Mouse (Mus musculus) gastrocnemius, adult 18-20 months (tissue): ENCODE results near the gene F3. TPM values are rescaled to one million over a fixed set of nuclear protein-coding genes. Genes with fewer than 3 reads are reported as not detected.

Experiments
- DNase-seq: peaks from one replicate; pipeline ENCODE4 v3.0.0; 2021; ENCODE audit warnings: low spot score
- total RNA-seq, 2 experiments: library from RNA; stranded (reverse); gene quantifications; 2 replicates each; pipeline ENCODE4 v1.2.3; 2021

The F3 gene
- total RNA-seq, 2 experiments from 2014 or later = 3.3 to 7.9 TPM

- DNase-seq = no peak
Observed at GRCm38 (mm10) chr3:121706087-121706486, 17.2 kb upstream of the F3 start.

GRCm38 (mm10) chr3:121707106-121707505, 16.2 kb upstream of the F3 start:
- no peak for DNase-seq

DNA sequence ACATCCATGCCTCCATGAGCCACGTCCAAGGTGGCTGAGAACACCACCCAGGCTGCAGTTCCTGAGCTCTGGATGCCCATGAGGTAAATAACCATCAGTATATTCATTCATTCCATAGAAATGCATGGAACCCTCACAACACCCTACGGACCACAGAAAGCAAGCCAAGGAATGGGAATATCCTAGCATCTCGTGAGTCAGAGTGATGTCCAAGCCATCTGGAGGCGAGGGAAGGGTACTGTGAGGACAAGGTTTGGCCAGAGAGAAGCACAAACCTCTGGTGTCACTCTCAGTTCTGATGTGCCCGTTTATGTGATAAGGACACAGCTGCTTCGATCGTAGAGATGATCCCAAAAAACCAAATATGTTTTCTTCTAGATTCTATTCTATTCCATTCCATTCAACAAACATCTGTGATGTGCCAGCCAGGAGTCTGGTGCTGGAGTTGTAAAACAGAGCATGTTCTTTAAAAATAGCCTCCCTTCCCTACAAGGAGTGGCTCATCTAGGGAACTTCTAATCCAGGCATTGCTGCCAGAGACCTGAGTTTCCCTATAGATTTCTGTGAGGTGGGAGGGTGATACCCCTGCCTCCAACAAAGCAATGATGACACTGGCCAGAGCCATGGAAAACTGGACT, 12.3 kb upstream of the F3 start:
- DNase-seq = no peak

DNA sequence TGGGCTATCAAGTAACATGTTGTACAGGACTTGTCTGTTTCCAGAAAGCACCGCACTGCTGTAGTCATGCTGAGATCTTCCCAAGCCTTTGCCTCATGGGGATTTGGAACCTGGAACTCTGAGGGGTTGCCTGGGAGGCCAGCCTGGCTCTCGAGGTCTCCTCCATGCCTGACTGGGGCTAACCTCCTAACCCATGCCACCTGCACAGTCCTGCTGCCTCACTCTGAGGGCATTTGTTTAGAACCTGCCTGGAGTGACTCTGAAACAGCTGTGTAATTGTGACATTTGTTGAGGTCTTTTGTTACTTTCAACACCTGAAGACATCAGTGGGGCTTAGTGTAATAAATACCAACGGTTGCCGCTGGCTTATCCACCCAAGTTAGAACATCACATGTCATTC, 11.1 kb upstream of the F3 start:
- DNase-seq = no peak

DNA sequence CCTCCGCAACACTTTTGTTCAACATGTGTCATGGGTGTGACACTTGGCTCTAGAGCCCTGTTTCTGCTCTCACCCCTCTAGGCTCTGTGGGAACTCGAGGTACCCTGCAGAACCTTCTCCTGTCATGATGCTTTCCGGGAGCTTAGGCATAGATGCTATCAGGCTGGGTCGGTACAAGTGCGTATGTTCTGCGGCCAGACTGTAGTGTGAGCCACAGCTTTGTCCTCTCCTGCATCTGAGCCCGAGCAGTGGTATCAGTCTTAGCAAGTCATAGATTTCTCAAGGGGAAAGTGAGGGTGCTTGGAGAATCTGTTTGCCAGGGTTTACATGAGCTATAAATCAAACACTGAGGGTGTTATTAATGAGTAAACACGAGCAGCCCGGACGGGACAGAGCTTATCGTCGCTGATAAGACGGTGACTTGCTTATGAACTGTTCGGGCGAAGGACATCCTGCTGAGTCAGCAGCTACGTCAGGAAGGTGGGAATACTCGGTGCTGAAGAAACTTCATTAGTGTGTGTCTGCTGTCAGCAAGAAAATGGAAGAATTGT, 10.1 kb upstream of the F3 start:
- DNase-seq = no peak

- DNase-seq = no peak
Observed at GRCm38 (mm10) chr3:121713816-121714215, 9.5 kb upstream of the F3 start.

DNA sequence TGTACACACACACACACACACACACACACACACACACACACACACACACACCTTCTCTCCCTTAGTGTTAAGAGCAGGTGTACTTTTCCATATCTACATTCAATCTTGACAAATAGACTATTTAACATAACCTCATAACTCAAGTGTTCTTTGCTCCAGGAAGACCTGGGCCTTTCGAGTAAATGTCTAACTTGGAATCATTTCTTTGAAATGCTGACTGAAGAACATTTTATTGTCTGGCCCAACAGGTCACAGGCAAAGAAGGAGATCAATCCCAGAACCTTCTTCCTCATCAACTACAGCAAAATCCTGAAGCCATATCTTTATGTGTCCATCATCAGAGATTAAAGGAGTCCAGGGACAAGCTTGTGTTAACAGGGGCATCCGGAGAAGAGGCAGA, 8.9 kb upstream of the F3 start:
- DNase-seq = no peak

- DNase-seq = no peak
Observed at GRCm38 (mm10) chr3:121715336-121715735, 8.0 kb upstream of the F3 start.

DNA sequence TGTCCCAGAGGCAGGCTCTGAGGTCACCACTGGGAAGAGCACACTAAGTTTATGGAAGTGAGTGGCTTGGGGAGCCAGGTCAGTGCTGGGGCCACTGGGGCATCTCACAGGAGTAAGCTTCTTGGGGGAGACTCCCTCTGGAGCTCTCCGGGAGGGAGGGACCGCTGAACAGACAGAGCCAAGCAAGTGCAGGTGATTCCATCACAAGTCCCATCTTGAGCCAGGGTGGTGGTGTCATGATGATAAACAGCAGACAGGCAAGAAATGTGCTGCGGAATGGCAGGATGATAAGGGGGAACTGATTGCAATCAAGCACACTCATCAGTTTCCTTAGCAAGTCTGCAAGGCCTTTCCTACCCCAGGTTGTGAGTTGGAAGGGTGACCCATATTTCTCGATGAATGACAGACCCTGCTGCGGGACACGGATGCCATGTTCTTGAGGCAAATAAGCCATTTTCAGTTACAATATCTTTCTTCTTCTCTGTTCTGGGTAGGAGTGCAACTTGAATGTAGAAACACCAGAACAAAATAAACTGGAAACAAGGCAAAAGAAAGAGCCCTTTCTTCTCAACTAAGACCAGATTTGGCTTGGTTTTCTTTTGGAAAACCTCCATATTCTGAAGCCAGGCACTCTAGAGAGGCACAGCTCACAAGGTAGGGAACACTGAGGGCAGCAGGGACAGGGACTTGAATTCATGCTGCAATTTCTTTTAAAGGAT, 7.4 kb upstream of the F3 start:
- no peak for DNase-seq

GRCm38 (mm10) chr3:121716480-121716879, 6.9 kb upstream of the F3 start:
- no peak for DNase-seq

GRCm38 (mm10) chr3:121718679-121719078, 4.7 kb upstream of the F3 start:
- DNase-seq = no peak

GRCm38 (mm10) chr3:121719701-121720100, 3.6 kb upstream of the F3 start:
- no peak for DNase-seq

DNA sequence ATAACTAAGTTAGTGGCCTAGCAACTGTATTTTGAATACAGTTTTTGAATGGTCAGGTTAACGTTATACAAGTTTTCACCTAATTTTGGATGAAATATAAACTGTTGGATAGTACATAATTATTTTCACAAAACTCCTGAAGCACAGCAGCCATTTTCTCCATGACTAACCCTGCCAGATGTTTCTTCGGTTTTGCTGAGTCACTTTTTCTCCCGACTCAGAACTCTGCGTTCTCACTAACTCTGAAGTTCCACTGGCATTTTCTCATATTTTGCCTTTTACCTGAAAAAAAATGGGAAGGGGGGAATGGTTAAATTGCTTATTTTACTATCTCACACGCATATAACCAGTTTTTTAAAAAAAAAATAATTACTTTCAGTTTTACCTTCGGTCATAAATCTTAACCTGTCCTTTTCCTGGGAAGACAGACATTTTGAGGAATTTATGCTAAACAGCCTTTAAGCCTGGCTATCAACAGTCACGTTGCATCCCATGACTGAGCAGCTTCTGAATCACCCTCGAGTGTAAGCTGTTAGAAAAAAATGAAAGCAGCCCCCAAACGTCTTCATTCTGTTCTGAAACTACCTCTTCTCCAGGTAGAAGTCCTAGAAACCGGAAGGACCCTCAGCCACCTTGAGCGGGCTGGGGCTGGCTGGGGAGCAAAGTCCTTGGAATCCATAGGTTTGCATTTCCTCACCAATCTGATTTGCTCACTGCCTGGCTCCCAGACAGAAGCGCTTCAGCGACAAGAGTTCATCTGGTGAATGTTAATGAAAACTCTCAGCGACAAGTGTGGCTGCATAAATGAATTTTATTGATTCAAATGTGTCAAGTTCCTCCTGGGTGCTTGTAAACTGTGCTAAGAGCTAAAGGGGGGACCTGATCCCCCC, 2.3 kb upstream of the F3 start:
- no peak for DNase-seq

DNA sequence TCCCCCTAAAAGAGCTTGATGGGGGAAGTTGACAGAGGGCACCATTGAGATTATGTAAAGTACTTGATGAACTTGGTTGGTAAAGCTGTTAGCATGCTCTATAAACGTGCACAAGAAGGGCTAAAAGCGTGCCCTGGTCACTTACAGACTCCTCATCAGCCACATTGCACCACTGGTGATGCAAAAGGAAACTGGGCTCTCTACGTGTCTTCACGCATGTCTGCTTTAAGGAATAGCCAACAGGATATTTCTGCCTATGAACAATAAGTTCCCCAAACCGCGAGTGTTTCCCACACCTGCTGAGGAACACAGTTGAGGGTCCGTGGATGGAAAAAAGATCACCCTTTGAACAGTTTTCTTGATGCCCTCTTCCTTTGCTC, 1.7 kb upstream of the F3 start:
- DNase-seq = no peak

DNA sequence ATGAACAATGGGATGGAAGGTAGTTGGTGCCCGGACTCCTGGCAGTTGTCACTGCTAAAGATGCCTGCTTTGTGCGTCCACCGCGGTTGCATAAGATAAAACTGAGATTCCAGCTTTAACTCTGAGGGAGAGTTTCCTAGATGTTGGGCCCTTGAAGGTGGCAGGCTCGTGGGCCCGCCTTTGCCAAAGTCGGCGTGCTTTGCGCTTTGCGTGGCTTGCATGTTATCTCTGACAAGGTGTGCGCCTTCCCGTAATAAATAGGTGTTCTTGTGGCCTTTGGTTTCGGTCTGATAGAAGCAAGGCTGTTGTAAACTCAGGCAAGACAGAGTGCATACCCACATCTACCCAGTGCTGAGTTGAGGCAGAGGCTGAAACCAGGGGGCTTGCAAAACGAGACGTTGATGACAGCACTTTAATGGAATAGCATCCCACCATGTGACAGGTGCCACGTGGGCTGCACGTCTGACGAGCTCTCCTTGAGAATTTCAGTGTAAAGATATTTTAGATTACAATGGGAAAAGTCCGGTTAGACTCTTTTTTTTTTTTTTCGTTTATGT, 709 bp downstream of the F3 start:
- no peak for DNase-seq

- no peak for DNase-seq
Observed at GRCm38 (mm10) chr3:121724553-121724952, 1.2 kb downstream of the F3 start.

GRCm38 (mm10) chr3:121725651-121726050, 2.3 kb downstream of the F3 start:
- no peak for DNase-seq

DNA sequence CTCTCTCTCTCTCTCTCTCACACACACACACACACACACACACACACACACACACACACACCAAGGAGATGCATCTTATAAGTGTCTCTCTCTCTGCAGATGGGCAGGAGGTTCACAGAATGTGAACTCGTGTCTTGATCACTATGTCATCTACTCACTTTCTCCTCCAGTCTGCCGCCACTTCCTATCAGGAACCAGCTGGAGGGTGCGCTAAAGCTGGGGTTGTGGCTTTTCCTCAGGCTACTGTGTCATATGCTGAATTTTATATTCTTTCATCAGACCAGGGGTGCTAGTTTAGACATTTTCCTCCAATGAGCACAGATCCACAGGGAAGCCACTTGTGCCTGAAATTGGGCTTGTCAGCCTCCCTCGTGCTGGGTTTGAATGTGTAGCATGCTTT, 6.3 kb downstream of the F3 start:
- DNase-seq = no peak

DNA sequence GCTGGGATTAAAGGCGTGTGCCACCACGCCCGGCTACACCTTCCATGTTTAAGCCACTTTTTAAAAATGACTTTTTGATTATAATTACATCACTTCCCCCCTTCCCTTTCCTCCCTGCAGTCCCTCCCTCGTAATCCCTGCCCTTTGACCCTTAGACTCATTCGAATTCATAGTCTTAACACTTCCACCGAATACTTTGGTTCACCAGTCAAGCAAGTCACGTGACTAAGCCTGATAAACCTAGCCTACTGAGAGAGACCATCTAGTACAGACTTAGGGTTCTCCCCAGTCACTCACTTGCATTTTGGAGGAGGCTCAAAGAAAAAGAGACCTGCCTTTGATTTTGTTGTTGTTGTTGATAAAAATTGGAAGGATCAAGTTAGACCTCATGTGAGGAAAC, 12.2 kb downstream of the F3 start:
- no peak for DNase-seq

DNA sequence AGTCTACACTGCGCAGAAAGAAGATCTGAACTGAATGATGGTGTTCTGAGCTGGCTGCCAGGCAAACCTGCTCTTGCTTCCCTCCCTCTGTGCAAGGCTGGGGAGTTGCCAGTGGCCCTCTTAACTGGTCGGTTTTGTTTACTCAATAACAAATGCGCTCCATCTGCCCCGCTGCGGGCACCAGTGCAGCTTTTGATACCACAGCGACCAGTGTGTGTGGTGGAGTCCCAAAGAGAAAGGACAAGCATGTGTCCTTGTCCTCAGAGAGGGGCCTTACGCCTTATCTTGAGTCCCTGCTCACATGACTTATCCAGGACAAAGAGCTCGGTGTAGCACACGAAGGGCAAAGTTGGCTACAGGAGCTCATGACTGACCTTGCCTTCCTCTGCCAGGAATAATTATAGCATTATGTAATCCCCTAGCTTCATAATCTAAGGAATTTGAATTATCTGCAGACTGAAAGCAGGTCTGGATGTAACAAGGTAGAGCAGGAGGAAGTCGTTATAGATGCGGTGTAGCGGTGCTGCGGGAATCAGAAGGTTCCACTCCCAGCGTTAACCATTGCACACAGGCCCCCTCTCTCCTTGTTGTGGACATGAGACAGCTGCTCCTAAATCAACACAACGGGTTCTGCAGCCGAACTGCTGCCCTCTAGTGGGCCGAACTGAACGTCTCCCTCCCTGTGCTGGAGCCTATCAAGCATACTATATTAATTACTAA, 12.8 kb downstream of the F3 start:
- peak; percentile 81 for DNase-seq

DNA sequence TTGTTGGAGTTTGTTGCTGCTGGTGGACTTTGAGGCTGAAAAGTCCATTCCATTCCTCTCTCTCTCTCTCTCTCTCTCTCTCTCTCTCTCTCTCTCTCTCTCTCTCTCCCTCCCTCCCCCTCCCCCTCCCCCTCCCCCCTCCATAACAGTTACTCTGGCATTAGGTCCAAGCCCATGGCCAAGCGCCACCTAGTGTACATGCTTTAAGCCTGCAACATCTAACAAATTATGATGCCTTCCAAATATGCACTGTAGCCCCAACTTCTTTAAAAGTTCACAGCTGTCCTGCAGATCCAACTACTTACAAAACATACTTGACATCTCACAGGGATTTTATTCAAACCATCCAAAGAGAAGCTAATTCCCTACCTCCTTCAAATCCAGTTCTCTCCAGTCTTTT, 14.1 kb downstream of the F3 start:
- DNase-seq = no peak
